Mouse (Mus musculus): ENCODE results near the gene Psme1. TPM values are rescaled to one million over a fixed set of nuclear protein-coding genes. Genes with fewer than 3 reads are reported as not detected.

Psme1 gene
- 323 TPM for total RNA-seq (2023)

GRCm38 (mm10) chr14:55577871-55578667, at the start of gene Psme1:
TSS of gene Psme1 (plus strand) at chr14:55578123.

GRCm38 (mm10) chr14:55540067-55540786, 37.7 kb upstream of the Psme1 start, which contains the start of gene Pck2:
TSS of gene Pck2 (plus strand) at chr14:55540266.

DNA sequence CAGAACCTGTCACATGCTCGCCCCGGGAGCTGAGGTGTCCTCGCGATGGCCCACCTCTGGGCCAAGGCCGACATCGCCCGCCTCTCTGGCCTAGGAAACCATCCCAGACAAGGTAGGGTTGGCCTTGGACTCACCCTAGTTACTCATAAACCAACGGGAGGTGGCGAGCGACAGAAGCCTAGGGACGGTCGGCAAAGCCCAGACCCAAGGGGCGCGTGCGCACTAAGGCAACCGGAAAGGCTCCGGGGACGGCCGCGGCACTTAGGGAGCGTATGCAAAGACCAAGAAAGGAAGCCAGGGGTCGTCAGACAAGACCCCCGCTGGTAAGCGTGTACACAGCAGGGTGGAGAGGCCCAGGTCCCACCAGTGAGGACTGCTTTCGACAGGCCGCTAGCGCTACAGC, 18.1 kb upstream of the Psme1 start, which contains the start of gene Dcaf11:
Dcaf11 (plus strand) TSS at position 208 of the 403 bp plus-strand sequence.

DNA sequence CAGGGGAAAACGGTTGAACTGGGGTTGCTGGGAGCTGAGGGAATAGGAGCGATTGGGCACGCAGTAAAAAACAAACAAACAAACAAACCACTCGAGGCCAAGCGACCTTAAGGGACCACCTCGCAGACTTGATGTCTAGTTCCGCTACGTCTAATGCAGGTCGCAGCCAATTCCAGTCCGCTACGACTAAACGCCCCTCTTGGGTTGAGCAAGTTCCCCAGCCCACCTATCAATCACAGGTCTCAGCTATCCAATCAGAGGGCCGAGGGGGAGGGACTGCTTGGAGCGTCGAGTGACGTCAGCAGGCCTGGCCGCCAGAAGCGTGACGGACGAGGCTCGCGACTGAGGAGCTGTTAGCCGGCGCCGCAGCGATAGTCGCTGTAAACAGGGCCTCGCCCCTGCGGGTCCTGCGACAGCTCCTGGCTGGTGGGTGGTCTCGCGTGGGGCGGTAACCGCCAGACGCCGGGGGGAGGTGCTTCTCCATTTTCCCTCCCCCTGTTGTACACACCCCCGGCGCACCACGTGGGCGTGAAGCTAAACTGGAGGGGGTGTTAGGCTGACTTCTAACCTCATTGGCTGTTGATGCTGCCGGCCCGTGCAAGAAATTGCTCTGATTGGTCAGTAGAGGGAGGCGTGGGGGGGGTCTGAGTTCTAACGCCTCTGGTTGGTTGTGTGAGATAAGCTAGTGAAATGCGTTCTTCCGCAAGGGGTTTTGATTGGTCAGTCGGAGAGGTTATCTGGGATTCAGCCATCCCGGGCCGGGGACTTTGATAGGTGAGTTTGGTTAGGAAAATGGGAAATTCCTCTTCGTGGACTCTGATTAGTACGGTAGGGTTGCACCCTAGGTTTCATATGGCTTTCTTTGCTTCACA, 17.5 kb upstream of the Psme1 start, which contains the start of gene A730061H03Rik:
A730061H03Rik (minus strand) TSS at position 205 of the 872 bp plus-strand sequence.

GRCm38 (mm10) chr14:55575302-55575701, 2.6 kb upstream of the Psme1 start, which contains the start of gene Fitm1:
TSS of gene Fitm1 (plus strand) at chr14:55575617.

DNA sequence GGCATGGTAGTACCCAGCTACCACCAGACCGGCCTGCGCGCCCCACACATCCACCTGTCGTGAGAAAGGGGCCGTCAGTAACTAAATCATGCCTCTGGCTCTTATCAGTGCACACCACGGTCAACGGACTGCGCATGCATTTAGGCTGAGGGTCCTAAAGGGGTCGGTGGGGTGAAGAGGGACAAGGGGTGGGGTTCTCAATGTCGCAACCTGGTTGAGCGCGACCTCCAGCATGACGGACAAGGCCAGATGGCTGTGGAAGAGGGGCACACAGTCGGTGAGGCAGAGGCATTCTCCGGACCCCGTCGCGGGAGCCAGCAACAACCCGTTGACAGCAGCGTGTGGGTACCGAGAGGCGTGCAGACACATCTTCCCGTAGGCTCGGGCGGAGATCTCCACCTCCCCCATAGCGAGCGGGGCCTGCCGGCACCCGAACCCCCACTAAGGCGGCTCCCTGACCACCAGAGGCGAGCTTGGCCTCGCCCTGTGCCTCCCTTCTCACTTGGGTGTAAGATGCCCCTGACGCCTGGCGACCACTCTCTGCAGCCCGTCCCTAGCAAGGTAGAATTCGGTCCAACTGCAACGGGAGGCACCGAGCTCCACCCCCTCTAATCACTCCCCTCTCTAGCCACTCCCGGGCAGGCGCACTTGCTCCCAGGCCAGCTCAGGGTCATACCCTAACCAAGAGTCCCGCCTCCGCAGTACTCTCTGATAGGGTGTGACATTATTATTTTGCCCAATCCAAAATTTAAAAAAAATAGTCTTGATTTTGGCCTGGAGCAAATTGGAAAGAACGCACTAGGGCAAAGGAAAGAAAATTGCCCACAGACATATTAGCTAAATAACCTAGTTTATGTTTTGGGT, 7.0 kb downstream of the Psme1 start, which contains the start of gene Emc9:
Emc9 (minus strand) TSS at position 601 of the 864 bp plus-strand sequence.

GRCm38 (mm10) chr14:55590748-55591330, 12.9 kb downstream of the Psme1 start, which contains the start of gene Psme2:
TSS of gene Psme2 (minus strand) at chr14:55591113.

DNA sequence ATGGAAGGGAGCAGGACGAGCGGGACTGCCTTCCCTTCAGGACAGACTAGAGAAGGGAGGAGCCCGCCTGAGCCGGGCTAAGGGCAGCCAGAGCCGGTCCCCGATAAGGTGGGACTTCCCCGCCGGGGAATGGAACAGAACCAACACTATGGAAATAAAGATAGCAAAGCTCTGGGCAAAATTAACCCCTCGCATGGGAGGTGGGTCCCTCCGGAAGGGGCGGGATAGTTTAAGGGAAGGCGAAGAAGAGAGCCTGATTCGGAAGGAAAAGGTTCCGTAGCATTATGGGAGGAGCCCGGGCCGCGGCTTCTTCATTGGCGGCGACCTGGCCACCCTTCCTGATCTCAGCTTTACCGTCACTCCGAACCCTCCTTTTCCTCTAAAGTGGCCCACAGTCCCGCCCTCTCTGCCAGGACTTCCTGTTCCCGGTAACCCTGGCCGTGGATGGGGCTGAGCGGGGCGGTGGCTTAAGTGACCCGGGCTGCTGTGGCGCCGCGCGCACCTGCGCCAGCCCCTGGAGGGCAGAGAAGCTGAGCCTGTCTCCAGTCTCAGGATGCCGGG, 13.5 kb downstream of the Psme1 start, which contains the start of gene Rnf31:
Rnf31 (plus strand) TSS at position 378 of the 561 bp plus-strand sequence.

DNA sequence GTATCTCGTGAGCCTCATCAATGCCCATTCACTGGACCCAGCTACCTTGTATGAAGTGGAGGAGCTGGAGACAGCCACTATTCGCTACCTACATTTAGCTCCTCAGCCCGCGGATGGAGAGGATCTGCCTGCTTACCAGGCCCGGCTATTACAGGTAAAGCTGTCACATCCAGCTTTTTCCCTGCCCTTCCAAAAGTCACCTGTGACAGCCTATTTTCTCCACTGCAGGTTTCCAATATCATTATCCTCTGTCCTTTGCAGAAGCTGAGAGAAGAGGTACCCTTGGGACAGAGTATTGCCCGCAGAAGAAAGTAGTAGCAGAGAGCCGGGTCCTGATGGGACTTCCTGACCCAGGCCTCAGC, 25.3 kb downstream of the Psme1 start, which contains the start of gene Irf9:
Irf9 (plus strand) TSS at position 301 of the 362 bp plus-strand sequence.

GRCm38 (mm10) chr14:55617822-55618221, 39.9 kb downstream of the Psme1 start, which contains the start of gene Rec8:
TSS of gene Rec8 (plus strand) at chr14:55618037.

Other genes starting within 250 kb of the Psme1 start
- 24.5 TPM for gene Dhrs4, start 99.4 kb upstream of the Psme1 start, total RNA-seq (2023)
- 0.52 TPM for gene Carmil3, start 87.5 kb upstream of the Psme1 start, total RNA-seq (2023)
- gene Cpne6, start 67.7 kb upstream of the Psme1 start, total RNA-seq (2023), result not detected
- not detected for gene Nrl, start 53.1 kb upstream of the Psme1 start, total RNA-seq (2023)
- gene Pck2, start 37.9 kb upstream of the Psme1 start, total RNA-seq (2023), result 10.7 TPM
- 72.0 TPM for gene Dcaf11, start 18.1 kb upstream of the Psme1 start, total RNA-seq (2023)
- gene A730061H03Rik, start 17.7 kb upstream of the Psme1 start, total RNA-seq (2023), result 2.6 TPM
- gene Fitm1, start 2.5 kb upstream of the Psme1 start, total RNA-seq (2023), result not detected
- gene Emc9, start 7.2 kb downstream of the Psme1 start, total RNA-seq (2023), result 26.3 TPM
- 372 TPM for gene Psme2, start 13.0 kb downstream of the Psme1 start, total RNA-seq (2023)
- gene Rnf31, start 13.6 kb downstream of the Psme1 start, total RNA-seq (2023), result 91.9 TPM
- 90.0 TPM for gene Irf9, start 25.4 kb downstream of the Psme1 start, total RNA-seq (2023)
- gene Rec8, start 39.9 kb downstream of the Psme1 start, total RNA-seq (2023), result not detected
- 65.4 TPM for gene Ipo4, start 57.8 kb downstream of the Psme1 start, total RNA-seq (2023)
- 4.2 TPM for gene Gm49378, start 59.8 kb downstream of the Psme1 start, total RNA-seq (2023)
- 40.1 TPM for gene Tm9sf1, start 65.7 kb downstream of the Psme1 start, total RNA-seq (2023)
- gene Tssk4, start 72.1 kb downstream of the Psme1 start, total RNA-seq (2023), result 4.1 TPM
- 45.7 TPM for gene Mdp1, start 82.4 kb downstream of the Psme1 start, total RNA-seq (2023)
- 18.6 TPM for gene Gmpr2, start 93.8 kb downstream of the Psme1 start, total RNA-seq (2023)
- gene Nedd8, start 94.0 kb downstream of the Psme1 start, total RNA-seq (2023), result 164 TPM
- 101 TPM for gene Tinf2, start 103.7 kb downstream of the Psme1 start, total RNA-seq (2023)
- gene Tgm1, start 135.8 kb downstream of the Psme1 start, total RNA-seq (2023), result 0.95 TPM
- gene Rabggta, start 144.1 kb downstream of the Psme1 start, total RNA-seq (2023), result 85.8 TPM
- gene Dhrs1, start 167.6 kb downstream of the Psme1 start, total RNA-seq (2023), result 11.6 TPM
- 30.4 TPM for gene Nop9, start 167.6 kb downstream of the Psme1 start, total RNA-seq (2023)
- not detected for gene Cideb, start 180.3 kb downstream of the Psme1 start, total RNA-seq (2023)
- 0.18 TPM for gene Ltb4r2, start 183.3 kb downstream of the Psme1 start, total RNA-seq (2023)
- gene Ltb4r1, start 187.8 kb downstream of the Psme1 start, total RNA-seq (2023), result 0.37 TPM
- 0.52 TPM for gene Adcy4, start 206.0 kb downstream of the Psme1 start, total RNA-seq (2023)
- 40.3 TPM for gene Ripk3, start 210.7 kb downstream of the Psme1 start, total RNA-seq (2023)
- not detected for gene Nfatc4, start 245.0 kb downstream of the Psme1 start, total RNA-seq (2023)

Measured in CD8-positive naive resting alpha-beta T cell, adult 57 days (primary cell).